Mouse (Mus musculus): ENCODE data around the gene Gpr62.

GRCm38 (mm10) chr9:106470991-106471750, 5.4 kb upstream of the Gpr62 start:
- no peak for TF ChIP-seq GATA1 (IDR thresholded peaks at IDR 0.05; ENCODE audit: borderline replicate concordance, low read length)
- TF ChIP-seq FLI1 (IDR thresholded peaks at IDR 0.05; ENCODE audit: low read length): no peak
